Mouse (Mus musculus) C2C12 (cell line): ENCODE results near the gene 2310030G06Rik.

ENCODE experiments used
- CTCF ChIP-seq: IDR thresholded peaks from one replicate; pipeline ENCODE4 v1.5.1; 2011; ENCODE audit not compliant: control insufficient read depth, insufficient read depth, insufficient read length
- MAX ChIP-seq: IDR thresholded peaks from one replicate; pipeline ENCODE4 v1.6.1; 2011; ENCODE audit warnings: mild to moderate bottlenecking, control low read depth
- MYOG ChIP-seq: IDR thresholded peaks from one replicate; pipeline ENCODE4 v1.6.1; 2011; ENCODE audit not compliant: control insufficient read depth, insufficient read length; ENCODE audit errors: extremely low read depth
- USF1 ChIP-seq: IDR thresholded peaks from one replicate; pipeline ENCODE4 v1.6.1; 2011; ENCODE audit warnings: low read depth, mild to moderate bottlenecking, control low read depth, moderate library complexity

DNA sequence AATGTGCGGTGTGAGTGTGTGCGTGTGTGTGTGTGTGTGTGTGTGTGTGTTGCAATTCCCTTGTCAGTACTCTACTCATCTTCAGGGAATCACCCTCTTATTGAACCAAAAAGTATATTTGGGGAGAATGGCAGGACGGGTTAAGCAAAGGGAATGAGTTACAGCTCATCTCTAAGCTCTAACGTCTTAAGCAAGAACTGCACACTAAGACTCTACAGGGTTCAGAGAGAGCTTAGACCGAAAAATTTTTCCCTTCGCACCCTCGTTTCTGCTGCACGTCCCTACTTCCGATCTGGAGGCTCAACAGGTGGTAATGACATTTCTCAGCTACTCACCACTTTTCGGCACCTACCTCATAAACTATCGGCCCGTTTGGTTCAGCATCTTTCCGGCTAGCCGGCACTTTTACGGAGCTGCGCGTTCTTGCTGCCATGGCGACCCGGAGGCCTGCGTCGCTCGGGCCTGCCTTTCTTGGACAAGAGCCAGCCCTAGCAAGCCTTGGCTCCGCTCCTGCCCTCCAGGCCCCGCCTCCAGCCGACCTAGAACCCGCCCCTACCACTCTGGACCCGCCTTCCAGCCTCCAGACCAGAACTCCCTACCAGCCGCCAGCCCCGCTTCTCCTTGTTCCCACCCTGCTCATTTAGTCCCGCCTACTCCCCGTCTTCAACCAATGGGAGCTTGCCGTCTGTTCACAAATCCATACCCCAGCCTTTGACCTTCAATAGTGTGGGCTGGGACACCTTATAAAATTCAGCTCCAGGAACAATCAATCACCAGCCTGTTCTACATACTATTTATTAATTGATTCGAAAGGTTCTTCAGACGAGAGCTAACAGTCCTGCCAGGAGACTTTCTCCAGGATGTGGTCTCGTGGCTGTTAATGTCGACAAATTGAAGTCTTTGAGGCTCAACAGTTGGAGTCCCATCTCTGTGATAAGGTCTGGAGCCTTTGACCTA is 7.1 kb downstream of the 2310030G06Rik start, which contains the start of gene Dixdc1:
- TF ChIP-seq CTCF (no peak), MYOG (no peak), USF1 (no peak), MAX (no peak)
